Mouse (Mus musculus): ENCODE data around the gene Serpina3a.

Serpina3a gene

GRCm38 (mm10) chr12:104142427-104142826, 29.9 kb downstream of the Serpina3a start:
- no peak for DNase-seq (ENCODE audit: extremely low spot score, low read depth, low spot score)

- DNase-seq (ENCODE audit: extremely low spot score, low read depth, low spot score) = no peak
Observed at GRCm38 (mm10) chr12:104143286-104143685, 30.8 kb downstream of the Serpina3a start.

DNA sequence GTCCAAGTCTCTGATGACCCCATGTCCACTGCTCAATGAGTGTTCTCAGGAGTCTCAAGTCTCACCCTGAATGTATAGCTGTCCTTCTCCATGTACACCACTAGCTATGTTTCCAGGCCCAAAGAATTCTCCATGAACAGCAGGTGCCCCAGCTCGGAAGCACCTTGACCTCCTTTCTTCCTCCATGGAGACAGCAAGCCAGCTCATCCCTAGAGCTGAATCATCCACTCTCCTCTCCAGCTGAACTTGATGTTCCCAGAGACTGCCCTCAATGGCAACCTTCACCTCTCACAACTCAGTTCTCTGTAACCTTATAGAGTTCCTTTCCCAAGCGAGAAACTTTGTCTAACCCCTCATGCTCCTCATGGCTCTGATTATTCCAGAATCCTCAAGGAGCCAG, 33.0 kb downstream of the Serpina3a start:
- no peak for DNase-seq (ENCODE audit: extremely low spot score, low read depth, low spot score)

DNA sequence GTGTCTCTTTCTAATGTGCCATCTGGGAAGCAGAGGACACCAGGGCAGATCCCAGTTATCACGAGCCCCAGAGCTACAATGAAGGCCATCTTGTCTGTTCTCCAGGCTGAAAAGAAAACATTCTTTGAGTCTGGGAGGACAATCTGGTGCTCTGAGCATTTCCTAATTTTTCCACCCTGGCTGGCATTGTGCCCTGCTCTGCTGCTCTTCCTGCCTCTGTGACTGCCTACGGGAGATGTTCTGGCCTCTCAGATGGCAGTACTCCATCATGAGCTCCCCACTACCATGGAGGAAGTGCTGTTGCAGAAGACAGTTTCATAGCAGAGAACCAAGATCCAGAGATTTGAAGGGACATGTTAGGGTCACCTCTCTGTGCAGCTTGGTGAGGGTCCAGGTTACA, 39.5 kb downstream of the Serpina3a start:
- DNase-seq (ENCODE audit: extremely low spot score, low read depth, low spot score) = no peak

- DNase-seq (ENCODE audit: extremely low spot score, low read depth, low spot score) = no peak
Observed at GRCm38 (mm10) chr12:104153041-104153645, 40.6 kb downstream of the Serpina3a start.

- no peak for DNase-seq (ENCODE audit: extremely low spot score, low read depth, low spot score)
Observed at GRCm38 (mm10) chr12:104153656-104154055, 41.1 kb downstream of the Serpina3a start, which contains the start of gene Serpina3c. TSS of gene Serpina3c (minus strand) at chr12:104153870.
